Mouse (Mus musculus) liver, embryonic 14.5 days (tissue): Measurements from ENCODE around the gene Gucy1a1.
"Not testable (repeated sequence)": the region's sequence is repeated elsewhere in the genome, so short reads cannot be mapped to it uniquely, and the experiment has no call there.

Experiments
- CTCF ChIP-seq: IDR thresholded peaks from 2 replicates; pipeline ENCODE4 v1.5.1; 2016; ENCODE audit warnings: antibody characterized with exemption, low read depth, control low read depth
- EP300 ChIP-seq: IDR thresholded peaks from 2 replicates; pipeline ENCODE4 v1.6.1; 2016; ENCODE audit warnings: antibody characterized with exemption, low read depth

DNA sequence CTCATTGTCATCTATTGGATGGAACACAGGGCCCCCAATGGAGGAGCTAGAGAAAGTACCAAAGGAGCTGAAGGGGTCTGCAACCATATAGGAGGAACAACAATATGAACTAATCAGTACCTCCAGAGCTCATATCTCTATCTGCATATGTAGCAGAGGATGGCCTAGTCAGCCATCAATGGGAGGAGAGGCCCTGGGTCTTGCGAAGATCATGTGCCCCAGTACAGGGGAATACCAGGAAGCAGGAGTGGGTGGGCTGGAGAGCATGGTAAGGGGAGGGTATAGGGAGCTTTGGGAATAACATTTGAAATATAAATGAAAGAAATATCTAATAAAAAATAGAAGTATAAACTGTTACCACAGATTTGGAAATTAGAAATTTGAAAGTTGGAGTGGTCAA, 17.4 kb upstream of the Gucy1a1 start:
- TF ChIP-seq CTCF, EP300: not testable (repeated sequence)
